Mouse (Mus musculus) lung, adult 2 months (tissue): ENCODE data around the gene Apbb2.

Experiments
- CTCF ChIP-seq: fragments of 200-500 bp; IDR thresholded peaks from 2 replicates; pipeline ENCODE4 v1.5.1; 2011; ENCODE audit warnings: mild to moderate bottlenecking, low read length, control low read depth; ENCODE audit not compliant: insufficient read depth
- POLR2A ChIP-seq: fragments of 200-500 bp; IDR thresholded peaks from 2 replicates; pipeline ENCODE4 v1.6.1; 2011; ENCODE audit warnings: low read depth, mild to moderate bottlenecking, control low read depth, low read length, borderline replicate concordance; ENCODE audit errors: extremely low read depth

- no peak for TF ChIP-seq CTCF
- no peak for TF ChIP-seq POLR2A
Observed at GRCm38 (mm10) chr5:66528567-66528966, 90.0 kb downstream of the Apbb2 start.
